Mouse (Mus musculus) left cerebral cortex, postnatal 4 days (tissue): ENCODE measurements around the gene Ap3m1. TPM values are rescaled to one million over a fixed set of nuclear protein-coding genes. Genes with fewer than 3 reads are reported as not detected.
A peak's percentile ranks its signal among the peaks of the same experiment; 100 is the strongest.

Experiments used
- DNase-seq: peaks from one replicate; pipeline ENCODE4 v3.0.0-alpha.2; 2022
- intact Hi-C: fragments of 180-260 bp; cut with DNase I; formaldehyde crosslinking; loops from one replicate; pipeline ENCODE4 v1.15.1; 2025
- total RNA-seq, 2 experiments: library from RNA; stranded (reverse); gene quantifications; 2 replicates each; pipeline ENCODE4 v1.2.3; 2021

Ap3m1 gene
- total RNA-seq, 2 experiments from 2014 or later = 89.5 to 93.0 TPM

- DNase-seq = no peak
These were observed 22.4 kb upstream of the Ap3m1 start for GRCm38 (mm10) chr14:21074398-21075320.

GRCm38 (mm10) chr14:21073981-21074380 lies 21.7 kb upstream of the Ap3m1 start:
- no peak for DNase-seq
- intact Hi-C loops = no loop called here

More at GRCm38 (mm10) chr14:21074398-21075320, 22.4 kb upstream of the Ap3m1 start:
- intact Hi-C loops = no loop called here

- intact Hi-C loops = no loop called here
- DNase-seq = no peak
These were observed 17.3 kb upstream of the Ap3m1 start for GRCm38 (mm10) chr14:21069594-21069993.

GRCm38 (mm10) chr14:21065490-21066162 lies 13.3 kb upstream of the Ap3m1 start:
- no peak for DNase-seq
- intact Hi-C loops = no loop called here

- intact Hi-C loops = no loop called here
- no peak for DNase-seq
These were observed 12.0 kb upstream of the Ap3m1 start for GRCm38 (mm10) chr14:21064321-21064720.

GRCm38 (mm10) chr14:21062766-21063513 lies 10.6 kb upstream of the Ap3m1 start:
- no peak for DNase-seq
- intact Hi-C loops = no loop called here

GRCm38 (mm10) chr14:21058972-21059371 lies 6.7 kb upstream of the Ap3m1 start:
- no peak for DNase-seq
- intact Hi-C loops = no loop called here

GRCm38 (mm10) chr14:21053586-21053985 lies 1.3 kb upstream of the Ap3m1 start:
- intact Hi-C loops = loop anchor here (5.0 kb wide), 1 partner anchor 54 kb away; no protein-coding TSS in a partner anchor
- DNase-seq = no peak

GRCm38 (mm10) chr14:21053151-21053550 lies 843 bp upstream of the Ap3m1 start:
- no peak for DNase-seq
- intact Hi-C loops = loop anchor here (5.0 kb wide), 1 partner anchor 54 kb away; no protein-coding TSS in a partner anchor

GRCm38 (mm10) chr14:21052781-21053130 lies 448 bp upstream of the Ap3m1 start:
- DNase-seq = peak; percentile 85
- intact Hi-C loops = loop anchor here (5.0 kb wide), 1 partner anchor 55 kb away; no protein-coding TSS in a partner anchor

- no peak for DNase-seq
- intact Hi-C loops = loop anchor here (5.0 kb wide), 1 partner anchor 56 kb away; no protein-coding TSS in a partner anchor
These were observed 762 bp downstream of the Ap3m1 start for GRCm38 (mm10) chr14:21051380-21052111.

GRCm38 (mm10) chr14:21050734-21051133 lies 1.6 kb downstream of the Ap3m1 start:
- intact Hi-C loops = loop anchor here (5.0 kb wide), 1 partner anchor 57 kb away; no protein-coding TSS in a partner anchor
- DNase-seq = peak; percentile 28

GRCm38 (mm10) chr14:21048879-21049278 lies 3.4 kb downstream of the Ap3m1 start:
- intact Hi-C loops = no loop called here
- peak; percentile 33 for DNase-seq

GRCm38 (mm10) chr14:21047840-21048239 lies 4.5 kb downstream of the Ap3m1 start:
- intact Hi-C loops = no loop called here
- DNase-seq = no peak

GRCm38 (mm10) chr14:21039623-21040022 lies 12.7 kb downstream of the Ap3m1 start:
- no peak for DNase-seq
- intact Hi-C loops = no loop called here

GRCm38 (mm10) chr14:21039077-21039476 lies 13.2 kb downstream of the Ap3m1 start:
- DNase-seq = no peak
- intact Hi-C loops = no loop called here

- DNase-seq = no peak
- intact Hi-C loops = no loop called here
These were observed 17.5 kb downstream of the Ap3m1 start for GRCm38 (mm10) chr14:21034791-21035190.

GRCm38 (mm10) chr14:21034271-21034670 lies 18.0 kb downstream of the Ap3m1 start:
- intact Hi-C loops = no loop called here
- no peak for DNase-seq

- intact Hi-C loops = no loop called here
- DNase-seq = no peak
These were observed 20.4 kb downstream of the Ap3m1 start for GRCm38 (mm10) chr14:21031783-21032511.
